Mouse (Mus musculus) ES-E14 (cell line): Measurements from ENCODE around the gene Epb41l4b. TPM values are rescaled to one million over a fixed set of nuclear protein-coding genes. Genes with fewer than 3 reads are reported as not detected.

Experiments used
- DNase-seq: peaks from one replicate; pipeline ENCODE4 v3.0.0-alpha.2; 2013; ENCODE audit warnings: low read depth, low spot score
- H3K27ac ChIP-seq: 2 replicates; pipeline ENCODE4 v1.5.1; 2012; ENCODE audit warnings: low read depth, mild to moderate bottlenecking, low read length, moderate library complexity, mixed read lengths; ENCODE audit not compliant: poor library complexity, insufficient read depth, severe bottlenecking
- H3K36me3 ChIP-seq: 2 replicates; pipeline ENCODE4 v1.6.1; 2012; ENCODE audit warnings: mild to moderate bottlenecking, low read length, moderate library complexity, mixed read lengths; ENCODE audit not compliant: control insufficient read depth, poor library complexity, insufficient read depth, severe bottlenecking
- H3K4me1 ChIP-seq, 2 experiments: fragments of 150-350 bp in 1 of 2; sonication (generic) in 1 of 2; 2 replicates each; pipeline ENCODE4 v1.6.1; 2012; ENCODE audit warnings: low read length in 2 of 2, mild to moderate bottlenecking in 1 of 2, mixed read lengths in 1 of 2; ENCODE audit not compliant: control insufficient read depth in 2 of 2, insufficient read depth in 2 of 2, poor library complexity in 1 of 2
- H3K4me3 ChIP-seq, 2 experiments: fragments of 150-350 bp in 1 of 2; sonication (generic) in 1 of 2; 2 replicates each; pipeline ENCODE4 v1.5.1; 2012; ENCODE audit warnings: low read length in 2 of 2, low read depth in 1 of 2, mild to moderate bottlenecking in 1 of 2, mixed read lengths in 1 of 2; ENCODE audit not compliant: insufficient read depth in 1 of 2, poor library complexity in 1 of 2, severe bottlenecking in 1 of 2
- H3K9ac ChIP-seq: 2 replicates; pipeline ENCODE4 v1.6.1; 2012; ENCODE audit warnings: low read depth, mild to moderate bottlenecking, low read length, mixed read lengths; ENCODE audit not compliant: poor library complexity, insufficient read depth, severe bottlenecking
- H3K9me3 ChIP-seq: fragments of 150-350 bp; sonication (generic); 2 replicates; pipeline ENCODE4 v1.6.1; 2012; ENCODE audit warnings: low read depth, mild to moderate bottlenecking, low read length; ENCODE audit not compliant: control insufficient read depth, insufficient read depth
- CHD2 ChIP-seq: IDR thresholded peaks from 2 replicates; pipeline ENCODE4 v1.6.1; 2014; ENCODE audit warnings: mild to moderate bottlenecking, low read depth, low read length, inconsistent platforms
- HCFC1 ChIP-seq: IDR thresholded peaks from 2 replicates; pipeline ENCODE4 v1.6.1; 2012; ENCODE audit warnings: low read length, inconsistent platforms, borderline replicate concordance; ENCODE audit not compliant: insufficient read depth
- MAFK ChIP-seq: IDR thresholded peaks from 2 replicates; pipeline ENCODE4 v1.6.1; 2014; ENCODE audit warnings: mild to moderate bottlenecking, low read depth, low read length, inconsistent platforms; ENCODE audit not compliant: insufficient read depth
- ZC3H11A ChIP-seq: IDR thresholded peaks from 2 replicates; pipeline ENCODE4 v1.6.1; 2012; ENCODE audit warnings: low read depth, mild to moderate bottlenecking, inconsistent platforms, low read length, borderline replicate concordance
- ZNF384 ChIP-seq: IDR thresholded peaks from 2 replicates; pipeline ENCODE4 v1.6.1; 2012; ENCODE audit warnings: low read depth, low read length, inconsistent platforms
- in situ Hi-C, 2 experiments: fragments of 600-800 bp; cut with MboI; formaldehyde crosslinking; loops; one replicate each; pipeline ENCODE4 v1.15.1; 2025; ENCODE audit warnings: low sequenced_read_pairs in 2 of 2, inconsistent platforms in 1 of 2; ENCODE audit not compliant: unreplicated experiment in 2 of 2
- total RNA-seq: library from RNA; depleted of rRNA; stranded (reverse); fragments of 300-350 nt; gene quantifications from 2 replicates; pipeline ENCODE4 v1.2.3, GENCODE M21; 2012

Gene Epb41l4b
- total RNA-seq, 1 experiment: 4.7 TPM

GRCm38 (mm10) chr4:57109543-57109942 lies 33.7 kb downstream of the Epb41l4b start:
- H3K9me3 ChIP-seq: no peaks in the 10 kb centered on the region
- no peak overlapping the region for H3K4me3 ChIP-seq
- no peak overlapping the region for H3K9ac ChIP-seq
- no peak for DNase-seq
- H3K4me1 ChIP-seq: no peaks in the 10 kb centered on the region; a peak in 1 of 4 replicates
- TF ChIP-seq ZC3H11A (no peak), MAFK (no peak), HCFC1 (no peak), CHD2 (no peak), ZNF384 (no peak)
- H3K27ac ChIP-seq: no peak overlapping the region
- in situ Hi-C loops: no loop called here
- H3K36me3 ChIP-seq: no peaks in the 10 kb centered on the region

- no peak for TF ChIP-seq ZNF384
- TF ChIP-seq CHD2: no peak
- TF ChIP-seq HCFC1: no peak
- no peak overlapping the region for H3K4me3 ChIP-seq
- no peak for DNase-seq
- in situ Hi-C loops: no loop called here
- no peaks in the 10 kb centered on the region for H3K36me3 ChIP-seq
- no peak overlapping the region for H3K27ac ChIP-seq
- H3K9ac ChIP-seq: no peak overlapping the region
- H3K9me3 ChIP-seq: no peaks in the 10 kb centered on the region
- no peaks in the 10 kb centered on the region for H3K4me1 ChIP-seq
Observed at GRCm38 (mm10) chr4:57105339-57105738, 37.9 kb downstream of the Epb41l4b start.

DNA sequence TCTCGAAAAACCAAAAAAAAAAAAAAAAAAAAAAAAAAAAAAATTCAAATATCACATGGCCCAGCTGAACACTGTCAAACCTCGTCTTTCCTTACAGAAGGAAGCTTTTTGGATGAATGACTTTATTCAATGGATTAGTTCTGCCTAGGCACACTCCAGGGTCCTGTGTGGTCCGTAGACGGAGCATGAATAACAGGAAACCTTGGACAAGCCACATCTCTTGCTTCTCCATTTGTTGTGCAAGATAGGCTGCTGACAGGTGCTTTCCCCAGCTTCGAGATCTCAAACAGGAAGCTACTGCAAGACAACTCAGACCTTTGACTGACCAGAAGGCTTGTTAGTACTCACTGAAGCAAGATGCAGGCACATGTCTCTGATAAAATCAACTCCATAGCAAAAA lies 39.4 kb downstream of the Epb41l4b start:
- no peaks in the 10 kb centered on the region for H3K9me3 ChIP-seq
- no peaks in the 10 kb centered on the region for H3K4me1 ChIP-seq
- in situ Hi-C loops: no loop called here
- TF ChIP-seq HCFC1: no peak
- TF ChIP-seq ZNF384: no peak
- DNase-seq: no peak
- no peaks in the 10 kb centered on the region for H3K36me3 ChIP-seq
- H3K4me3 ChIP-seq: no peak overlapping the region
- no peak overlapping the region for H3K27ac ChIP-seq
- H3K9ac ChIP-seq: no peak overlapping the region

- Histone ChIP-seq H3K36me3 (no peaks in the 10 kb centered on the region), H3K4me1 (no peaks in the 10 kb centered on the region), H3K27ac (no peak overlapping the region), H3K9me3 (no peaks in the 10 kb centered on the region), H3K4me3 (no peak overlapping the region), H3K9ac (no peak overlapping the region)
- no peak for DNase-seq
- in situ Hi-C loops: no loop called here
- TF ChIP-seq HCFC1: no peak
- no peak for TF ChIP-seq ZC3H11A
- no peak for TF ChIP-seq CHD2
- no peak for TF ChIP-seq MAFK
- no peak for TF ChIP-seq ZNF384
Observed at GRCm38 (mm10) chr4:57101095-57101494, 42.1 kb downstream of the Epb41l4b start.

- in situ Hi-C loops: no loop called here
- H3K4me1 ChIP-seq: no peaks in the 10 kb centered on the region
- H3K9me3 ChIP-seq: no peaks in the 10 kb centered on the region
- H3K36me3 ChIP-seq: no peaks in the 10 kb centered on the region
- no peak for DNase-seq
- no peak overlapping the region for H3K4me3 ChIP-seq
- no peak overlapping the region for H3K27ac ChIP-seq
- TF ChIP-seq ZNF384: no peak
- no peak for TF ChIP-seq MAFK
- no peak for TF ChIP-seq HCFC1
- TF ChIP-seq CHD2: no peak
- TF ChIP-seq ZC3H11A: no peak
- no peak overlapping the region for H3K9ac ChIP-seq
Observed at GRCm38 (mm10) chr4:57097411-57097810, 45.8 kb downstream of the Epb41l4b start.
